Mouse (Mus musculus): Measurements from ENCODE around the gene Slc16a3. TPM values are rescaled to one million over a fixed set of nuclear protein-coding genes. Genes with fewer than 3 reads are reported as not detected.

The Slc16a3 gene
- polyA plus RNA-seq (2015; fragmentation: Nextera tagmentation; extraction: Ambion mirVana): 30.7 and 31.2 TPM in 2 replicates

DNA sequence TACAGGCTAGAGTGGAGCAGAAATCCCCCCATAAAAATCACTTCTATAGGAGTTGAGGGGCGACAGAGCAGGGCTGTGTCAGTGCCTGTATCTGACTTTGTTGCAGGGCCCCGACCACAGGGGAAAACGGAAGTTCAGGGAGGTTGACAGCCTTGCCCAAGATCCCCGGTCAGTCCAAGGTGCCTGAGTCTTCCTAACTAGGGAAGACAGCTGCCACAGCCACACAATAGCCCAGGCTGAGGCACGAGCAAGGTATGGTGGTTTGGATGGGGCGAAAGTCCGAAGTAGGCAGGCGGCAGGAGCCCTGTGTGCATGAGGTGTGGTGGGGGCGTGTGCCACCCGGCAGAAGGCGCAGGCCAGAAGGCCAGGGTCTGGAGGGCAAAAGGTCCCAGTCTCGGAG lies at the start of gene Slc16a3:
Gene Slc16a3 (plus strand): TSS at position 153 of the 400 bp plus-strand sequence.

GRCm38 (mm10) chr11:120932564-120933398 lies 15.5 kb upstream of the Slc16a3 start, which contains the start of gene Ccdc57:
Gene Ccdc57 (minus strand): TSS chr11:120932872.

GRCm38 (mm10) chr11:120990951-120991526 lies 42.8 kb downstream of the Slc16a3 start, which contains the start of gene Csnk1d:
Gene Csnk1d (minus strand): TSS chr11:120991330.

Other genes starting within 250 kb of the Slc16a3 start
- gene Cenpx, start 234.7 kb upstream of the Slc16a3 start, polyA plus RNA-seq (2015; fragmentation: Nextera tagmentation; extraction: Ambion mirVana): 143 and 147 TPM in 2 replicates
- 12.3 and 13.8 TPM in 2 replicates for gene Lrrc45, start 234.6 kb upstream of the Slc16a3 start, polyA plus RNA-seq (2015; fragmentation: Nextera tagmentation; extraction: Ambion mirVana)
- 3.1 and 3.6 TPM in 2 replicates for gene Rac3, start 227.0 kb upstream of the Slc16a3 start, polyA plus RNA-seq (2015; fragmentation: Nextera tagmentation; extraction: Ambion mirVana)
- gene Dcxr, start 221.2 kb upstream of the Slc16a3 start, polyA plus RNA-seq (2015; fragmentation: Nextera tagmentation; extraction: Ambion mirVana): 9.0 and 14.8 TPM in 2 replicates
- gene Cbr2, start 216.4 kb upstream of the Slc16a3 start, polyA plus RNA-seq (2015; fragmentation: Nextera tagmentation; extraction: Ambion mirVana): 1.2 and 3.8 TPM in 2 replicates
- 3.8 and 5.0 TPM in 2 replicates for gene Hmga1b, start 185.7 kb upstream of the Slc16a3 start, polyA plus RNA-seq (2015; fragmentation: Nextera tagmentation; extraction: Ambion mirVana)
- gene Rfng, start 164.3 kb upstream of the Slc16a3 start, polyA plus RNA-seq (2015; fragmentation: Nextera tagmentation; extraction: Ambion mirVana): 11.9 and 13.8 TPM in 2 replicates
- 73.2 and 75.4 TPM in 2 replicates for gene Gps1, start 164.2 kb upstream of the Slc16a3 start, polyA plus RNA-seq (2015; fragmentation: Nextera tagmentation; extraction: Ambion mirVana)
- gene Dus1l, start 152.1 kb upstream of the Slc16a3 start, polyA plus RNA-seq (2015; fragmentation: Nextera tagmentation; extraction: Ambion mirVana): 58.0 and 60.3 TPM in 2 replicates
- 7.5 and 8.1 TPM in 2 replicates for gene Fasn, start 123.9 kb upstream of the Slc16a3 start, polyA plus RNA-seq (2015; fragmentation: Nextera tagmentation; extraction: Ambion mirVana)
- 2.4 and 3.1 TPM in 2 replicates for gene Ccdc57, start 15.6 kb upstream of the Slc16a3 start, polyA plus RNA-seq (2015; fragmentation: Nextera tagmentation; extraction: Ambion mirVana)
- 45.4 and 51.5 TPM in 2 replicates for gene Csnk1d, start 42.9 kb downstream of the Slc16a3 start, polyA plus RNA-seq (2015; fragmentation: Nextera tagmentation; extraction: Ambion mirVana)
- gene Cd7, start 90.9 kb downstream of the Slc16a3 start, polyA plus RNA-seq (2015; fragmentation: Nextera tagmentation; extraction: Ambion mirVana): 4.1 and 7.0 TPM in 2 replicates
- gene Sectm1b, start 115.1 kb downstream of the Slc16a3 start, polyA plus RNA-seq (2015; fragmentation: Nextera tagmentation; extraction: Ambion mirVana): 0.19 and 0.29 TPM in 2 replicates
- gene Sectm1a, start 132.7 kb downstream of the Slc16a3 start, polyA plus RNA-seq (2015; fragmentation: Nextera tagmentation; extraction: Ambion mirVana): 0.16 TPM in 1 of 2 replicates, not detected in the other
- 0.06 TPM in 1 of 2 replicates, not detected in the other for gene Tex19.2, start 170.2 kb downstream of the Slc16a3 start, polyA plus RNA-seq (2015; fragmentation: Nextera tagmentation; extraction: Ambion mirVana)
- not detected in 2 replicates for gene Tex19.1, start 197.7 kb downstream of the Slc16a3 start, polyA plus RNA-seq (2015; fragmentation: Nextera tagmentation; extraction: Ambion mirVana)
- gene Uts2r, start 211.8 kb downstream of the Slc16a3 start, polyA plus RNA-seq (2015; fragmentation: Nextera tagmentation; extraction: Ambion mirVana): not detected in 2 replicates